Mouse (Mus musculus) erythroblast, embryonic 14.5 days (primary cell): ENCODE measurements around the gene Usp48.

ENCODE experiments used
- GATA1 ChIP-seq: IDR thresholded peaks from 2 replicates; pipeline ENCODE4 v1.6.1; 2012; ENCODE audit warnings: low read length, inconsistent platforms, mixed read lengths
- TAL1 ChIP-seq: IDR thresholded peaks from 3 replicates; pipeline ENCODE4 v1.6.1; 2012; ENCODE audit warnings: low read length, inconsistent platforms, mixed read lengths

DNA sequence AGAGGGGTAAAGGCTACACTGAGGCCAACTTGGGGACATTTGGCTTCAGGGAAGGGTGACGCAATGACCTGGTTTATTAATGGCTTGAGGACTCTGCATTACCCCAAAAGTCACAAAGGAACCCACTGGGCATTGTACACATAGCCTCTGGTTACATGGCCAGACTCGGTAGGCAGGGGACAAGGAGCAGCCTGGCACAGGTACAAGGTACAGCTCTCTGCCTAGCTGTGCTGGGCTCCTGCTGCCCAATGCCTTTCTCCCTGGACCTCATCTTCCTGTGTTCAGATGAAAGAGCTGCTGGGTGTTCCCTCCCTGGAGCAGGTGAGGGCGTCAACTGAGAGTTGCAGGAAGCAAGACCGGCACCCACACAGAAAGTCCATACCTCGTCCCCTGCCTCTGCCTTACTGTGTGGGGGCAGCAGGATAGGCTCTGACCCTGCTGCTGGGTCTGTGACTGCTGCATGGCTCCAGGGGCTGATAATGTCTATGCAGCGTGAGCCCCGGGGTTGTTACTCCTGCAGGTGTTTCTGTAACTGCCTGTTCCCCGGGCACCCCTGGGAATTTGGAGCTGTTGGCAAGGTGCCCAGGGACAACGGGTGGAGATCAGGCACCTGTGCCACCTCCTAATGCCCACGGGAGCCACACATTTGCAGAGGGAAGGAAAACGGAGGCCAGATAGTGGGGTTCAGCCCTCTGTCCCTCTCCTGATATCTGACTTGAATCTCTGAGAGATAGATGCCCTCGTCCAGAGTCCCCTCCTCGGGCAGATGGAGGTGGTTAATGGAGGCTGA lies 78.4 kb downstream of the Usp48 start:
- TF ChIP-seq GATA1 (no peak), TAL1 (no peak)
